Mouse (Mus musculus) limb, embryonic 10.5 days (tissue): ENCODE measurements at regions not wholly inside any gene's neighbourhood (a gene's known extent, or its start where the extent isn't known, plus 50 kb on each side); places are given as distances from the start of the nearest gene placed in this dataset.

Source experiments
- DNase-seq: peaks from one replicate; pipeline ENCODE4 v3.0.0-alpha.2; 2017; ENCODE audit warnings: low spot score
- H3K27ac ChIP-seq: fragments of 300-500 bp; sonication (generic); 2 replicates; pipeline ENCODE4 v1.5.1; 2016; ENCODE audit warnings: mild to moderate bottlenecking
- H3K27me3 ChIP-seq: fragments of 300-500 bp; sonication (generic); 2 replicates; pipeline ENCODE4 v1.6.1; 2016; ENCODE audit warnings: low read depth, mild to moderate bottlenecking; ENCODE audit not compliant: poor library complexity, severe bottlenecking
- H3K36me3 ChIP-seq: fragments of 300-500 bp; sonication (generic); 2 replicates; pipeline ENCODE4 v1.6.1; 2016; ENCODE audit warnings: mild to moderate bottlenecking, moderate library complexity
- H3K4me1 ChIP-seq: fragments of 300-500 bp; sonication (generic); 2 replicates; pipeline ENCODE4 v1.6.1; 2016
- H3K4me3 ChIP-seq: fragments of 300-500 bp; sonication (generic); 2 replicates; pipeline ENCODE4 v1.5.1; 2016; ENCODE audit warnings: mild to moderate bottlenecking, moderate library complexity
- H3K9me3 ChIP-seq: fragments of 300-500 bp; sonication (generic); replicated peaks from 2 replicates; pipeline ENCODE4 v1.6.1; 2016; ENCODE audit warnings: mild to moderate bottlenecking
- WGBS: fragments of 180-500 bp; shearing (Covaris S2); methylation state at CpG from one replicate; pipeline ENCODE4 v1.1.7; 2016; 5-methylcytosine and 5-hydroxymethylcytosine counted together

GRCm38 (mm10) chr9:52368911-52369310, 200.5 kb upstream of the Zc3h12c start:
- Histone ChIP-seq H3K27me3 (no peaks in the 10 kb centered on the region), H3K4me1 (no peaks in the 10 kb centered on the region), H3K4me3 (no peak overlapping the region), H3K27ac (no peak overlapping the region), H3K9me3 (no peaks in the 10 kb centered on the region), H3K36me3 (no peaks in the 10 kb centered on the region)
- 66% methylated on average over 9 of the region's 9 CpGs for WGBS
- no peak for DNase-seq

GRCm38 (mm10) chr9:52368080-52368479, 199.7 kb upstream of the Zc3h12c start:
- no peaks in the 10 kb centered on the region for H3K27me3 ChIP-seq
- H3K27ac ChIP-seq, result no peak overlapping the region
- H3K4me1 ChIP-seq, result no peaks in the 10 kb centered on the region
- WGBS, result 84% methylated on average over 3 of the region's 3 CpGs
- no peaks in the 10 kb centered on the region for H3K9me3 ChIP-seq
- no peaks in the 10 kb centered on the region for H3K36me3 ChIP-seq
- no peak overlapping the region for H3K4me3 ChIP-seq
- DNase-seq, result no peak

GRCm38 (mm10) chr9:52366046-52366445, 197.7 kb upstream of the Zc3h12c start:
- WGBS, result 66% methylated on average over 9 of the region's 9 CpGs

GRCm38 (mm10) chr9:52361599-52361998, 193.2 kb upstream of the Zc3h12c start:
- Histone ChIP-seq H3K4me1 (no peaks in the 10 kb centered on the region), H3K9me3 (no peaks in the 10 kb centered on the region), H3K27me3 (no peaks in the 10 kb centered on the region), H3K4me3 (no peak overlapping the region), H3K27ac (no peak overlapping the region), H3K36me3 (no peaks in the 10 kb centered on the region)
- 79% methylated on average over 2 of the region's 2 CpGs for WGBS
- DNase-seq, result no peak

More at GRCm38 (mm10) chr9:52366046-52366445, 197.7 kb upstream of the Zc3h12c start:
- Histone ChIP-seq H3K36me3 (no peaks in the 10 kb centered on the region), H3K4me3 (no peak overlapping the region), H3K4me1 (no peaks in the 10 kb centered on the region), H3K9me3 (no peaks in the 10 kb centered on the region), H3K27me3 (no peaks in the 10 kb centered on the region), H3K27ac (no peak overlapping the region)
- no peak for DNase-seq

GRCm38 (mm10) chr9:52359416-52359815, 191.0 kb upstream of the Zc3h12c start:
- Histone ChIP-seq H3K4me1 (no peaks in the 10 kb centered on the region; the same call in 1 of the 2 replicates), H3K4me3 (no peak overlapping the region), H3K9me3 (no peaks in the 10 kb centered on the region), H3K27ac (no peak overlapping the region), H3K36me3 (no peaks in the 10 kb centered on the region), H3K27me3 (no peaks in the 10 kb centered on the region)
- 48% methylated on average over 3 of the region's 3 CpGs for WGBS
- DNase-seq, result no peak

GRCm38 (mm10) chr9:52356549-52356948, 188.2 kb upstream of the Zc3h12c start:
- no peaks in the 10 kb centered on the region for H3K36me3 ChIP-seq
- H3K27me3 ChIP-seq, result no peaks in the 10 kb centered on the region
- WGBS, result 93% methylated on average over 3 of the region's 3 CpGs
- H3K4me1 ChIP-seq, result no peaks in the 10 kb centered on the region; the same call in 1 of the 2 replicates
- H3K27ac ChIP-seq, result no peak overlapping the region
- no peak overlapping the region for H3K4me3 ChIP-seq
- H3K9me3 ChIP-seq, result no peaks in the 10 kb centered on the region
- no peak for DNase-seq

- H3K4me1 ChIP-seq, result no peaks in the 10 kb centered on the region; the same call in 1 of the 2 replicates
- H3K9me3 ChIP-seq, result no peaks in the 10 kb centered on the region
- H3K4me3 ChIP-seq, result no peak overlapping the region
- WGBS, result 74% methylated on average over 10 of the region's 10 CpGs
- H3K27ac ChIP-seq, result no peak overlapping the region
- no peak for DNase-seq
- H3K27me3 ChIP-seq, result no peaks in the 10 kb centered on the region
- no peaks in the 10 kb centered on the region for H3K36me3 ChIP-seq
Measured at GRCm38 (mm10) chr9:52355187-52355982, 187.0 kb upstream of the Zc3h12c start.

- Histone ChIP-seq H3K27me3 (no peaks in the 10 kb centered on the region), H3K36me3 (no peaks in the 10 kb centered on the region), H3K9me3 (no peaks in the 10 kb centered on the region), H3K27ac (no peak overlapping the region), H3K4me3 (no peak overlapping the region), H3K4me1 (no peaks in the 10 kb centered on the region)
- WGBS, result 77% methylated on average over 7 of the region's 7 CpGs
- no peak for DNase-seq
Measured at GRCm38 (mm10) chr9:52348536-52349527, 180.5 kb upstream of the Zc3h12c start.

- no peaks in the 10 kb centered on the region for H3K36me3 ChIP-seq
- no peak for DNase-seq
- 80% methylated on average over 2 of the region's 2 CpGs for WGBS
- no peaks in the 10 kb centered on the region for H3K4me1 ChIP-seq
- H3K27me3 ChIP-seq, result no peaks in the 10 kb centered on the region
- no peak overlapping the region for H3K27ac ChIP-seq
- no peak overlapping the region for H3K4me3 ChIP-seq
- no peaks in the 10 kb centered on the region for H3K9me3 ChIP-seq
Measured at GRCm38 (mm10) chr9:52344177-52344877, 176.0 kb upstream of the Zc3h12c start.

GRCm38 (mm10) chr9:52341029-52341428, 172.7 kb upstream of the Zc3h12c start:
- Histone ChIP-seq H3K4me3 (no peak overlapping the region), H3K9me3 (no peaks in the 10 kb centered on the region), H3K27ac (no peak overlapping the region), H3K36me3 (no peaks in the 10 kb centered on the region), H3K27me3 (no peaks in the 10 kb centered on the region), H3K4me1 (no peaks in the 10 kb centered on the region)
- 77% methylated on average over 2 of the region's 2 CpGs for WGBS
- DNase-seq, result no peak

GRCm38 (mm10) chr9:52337786-52338322, 169.5 kb upstream of the Zc3h12c start:
- H3K27me3 ChIP-seq, result no peaks in the 10 kb centered on the region
- 81% methylated on average over 4 of the region's 4 CpGs for WGBS
- no peaks in the 10 kb centered on the region for H3K9me3 ChIP-seq
- H3K4me3 ChIP-seq, result no peak overlapping the region
- no peaks in the 10 kb centered on the region for H3K4me1 ChIP-seq
- DNase-seq, result no peak
- H3K36me3 ChIP-seq, result no peaks in the 10 kb centered on the region
- H3K27ac ChIP-seq, result no peak overlapping the region

GRCm38 (mm10) chr9:52334767-52335166, 166.4 kb upstream of the Zc3h12c start:
- no peaks in the 10 kb centered on the region for H3K36me3 ChIP-seq
- H3K9me3 ChIP-seq, result no peaks in the 10 kb centered on the region
- H3K4me1 ChIP-seq, result no peaks in the 10 kb centered on the region
- H3K27ac ChIP-seq, result no peak overlapping the region
- whole genome bisulfite sequencing, result 90% methylated on average over 3 of the region's 3 CpGs
- H3K4me3 ChIP-seq, result no peak overlapping the region
- no peak for DNase-seq
- H3K27me3 ChIP-seq, result no peaks in the 10 kb centered on the region
